Mouse (Mus musculus): ENCODE measurements around the gene Dmrtc1c1. TPM values are rescaled to one million over a fixed set of nuclear protein-coding genes. Genes with fewer than 3 reads are reported as not detected.
"Not testable (repeated sequence)": the region's sequence is repeated elsewhere in the genome, so short reads cannot be mapped to it uniquely, and the experiment has no call there.

Gene Dmrtc1c1
- total RNA-seq (2018; cell fraction: chromatin; rRNA removed): not detected
- not detected for total RNA-seq (2018; cell fraction: cytosol; rRNA removed)
- total RNA-seq (2018; cell fraction: nucleus; rRNA removed): not detected
- not detected in 3 replicates for polyA plus RNA-seq (2018)

- not testable (repeated sequence) for H3K4me3 ChIP-seq (ENCODE audit: inconsistent target); H3K36me3 ChIP-seq (ENCODE audit: inconsistent target); H3K27ac ChIP-seq; H3K79me2 ChIP-seq (ENCODE audit: inconsistent target)
- WGBS (ENCODE audit: missing documents): no CpG with 5 or more reads among the region's 14 CpGs
Measured at GRCm38 (mm10) chrX:102802663-102803062, at the start of gene Dmrtc1c1. TSS of gene Dmrtc1c1 (plus strand) at chrX:102802963.

GRCm38 (mm10) chrX:102765878-102766277, 36.9 kb upstream of the Dmrtc1c1 start:
- no peaks in the 10 kb centered on the region for H3K79me2 ChIP-seq (ENCODE audit: inconsistent target)
- no peaks in the 10 kb centered on the region for H3K36me3 ChIP-seq (ENCODE audit: inconsistent target)
- no peak overlapping the region for H3K4me3 ChIP-seq (ENCODE audit: inconsistent target)
- no peak overlapping the region for H3K27ac ChIP-seq
- 68% methylated on average over 4 of the region's 4 CpGs for WGBS (ENCODE audit: missing documents)

- H3K36me3 ChIP-seq (ENCODE audit: inconsistent target): no peaks in the 10 kb centered on the region
- 75% methylated on average over 3 of the region's 4 CpGs for WGBS (ENCODE audit: missing documents)
Measured at GRCm38 (mm10) chrX:102812311-102812710, 9.5 kb downstream of the Dmrtc1c1 start.

GRCm38 (mm10) chrX:102854516-102854915, 51.8 kb downstream of the Dmrtc1c1 start, which contains the start of gene Dmrtc1c2:
TSS of gene Dmrtc1c2 (minus strand) at chrX:102854616.
- not testable (repeated sequence) for H3K36me3 ChIP-seq (ENCODE audit: inconsistent target); H3K27ac ChIP-seq; H3K4me3 ChIP-seq (ENCODE audit: inconsistent target); H3K79me2 ChIP-seq (ENCODE audit: inconsistent target)
- WGBS (ENCODE audit: missing documents): no CpG with 5 or more reads among the region's 13 CpGs

More at GRCm38 (mm10) chrX:102812311-102812710, 9.5 kb downstream of the Dmrtc1c1 start:
- Histone ChIP-seq H3K4me3 (ENCODE audit: inconsistent target) (no peak overlapping the region), H3K79me2 (ENCODE audit: inconsistent target) (no peaks in the 10 kb centered on the region), H3K27ac (no peak overlapping the region)

Other genes starting within 250 kb of the Dmrtc1c1 start
- 2.1 to 3.5 TPM (median 2.9 TPM) in 3 replicates for gene Phka1, start 158.7 kb upstream of the Dmrtc1c1 start, polyA plus RNA-seq (2018)
- not detected in 3 replicates for gene Gm3880, start 116.0 kb upstream of the Dmrtc1c1 start, polyA plus RNA-seq (2018)
- gene Gm9112, start 95.3 kb upstream of the Dmrtc1c1 start, polyA plus RNA-seq (2018): not detected in 3 replicates
- gene Dmrtc1b, start 95.1 kb upstream of the Dmrtc1c1 start, polyA plus RNA-seq (2018): not detected in 3 replicates
- not detected in 3 replicates for gene Dmrtc1c2, start 51.7 kb downstream of the Dmrtc1c1 start, polyA plus RNA-seq (2018)
- gene 1700031F05Rik, start 65.0 kb downstream of the Dmrtc1c1 start, polyA plus RNA-seq (2018): not detected in 3 replicates
- gene Dmrtc1a, start 105.7 kb downstream of the Dmrtc1c1 start, polyA plus RNA-seq (2018): not detected in 3 replicates
- gene 1700011M02Rik, start 105.9 kb downstream of the Dmrtc1c1 start, polyA plus RNA-seq (2018): not detected in 3 replicates
- gene 1700018G05Rik, start 125.4 kb downstream of the Dmrtc1c1 start, polyA plus RNA-seq (2018): not detected in 3 replicates

All from macrophage (primary cell).